Mouse (Mus musculus) liver, embryonic 11.5 days (tissue): ENCODE data around the gene Slc39a13. TPM values are rescaled to one million over a fixed set of nuclear protein-coding genes. Genes with fewer than 3 reads are reported as not detected.
"Not testable (repeated sequence)": the region's sequence is repeated elsewhere in the genome, so short reads cannot be mapped to it uniquely, and the experiment has no call there.

Experiments used
- ATAC-seq: fragments of 200-750 bp; cut with Nextera tagmentation; replicated peaks from 2 replicates; pipeline ENCODE4 v1.8.0; 2017; ENCODE audit warnings: moderate number of reproducible peaks, mild to moderate bottlenecking, moderate TSS enrichment, moderate library complexity; ENCODE audit not compliant: low FRiP score
- DNase-seq: peaks from one replicate; pipeline ENCODE4 v3.0.0-alpha.2; 2017; ENCODE audit warnings: low spot score
- H3K27ac ChIP-seq: fragments of 300-500 bp; sonication (generic); 2 replicates; pipeline ENCODE4 v1.5.1; 2014; ENCODE audit warnings: mild to moderate bottlenecking, low read depth, low read length, control low read depth
- H3K27me3 ChIP-seq: fragments of 300-500 bp; sonication (generic); replicated peaks from 2 replicates; pipeline ENCODE4 v1.6.1; 2014; ENCODE audit warnings: low read length, mixed read lengths; ENCODE audit not compliant: control insufficient read depth, insufficient read depth
- H3K36me3 ChIP-seq: fragments of 300-500 bp; sonication (generic); 2 replicates; pipeline ENCODE4 v1.6.1; 2014; ENCODE audit warnings: mild to moderate bottlenecking, low read length, moderate library complexity, mixed read lengths; ENCODE audit not compliant: control insufficient read depth, insufficient read depth
- H3K4me1 ChIP-seq: fragments of 300-500 bp; sonication (generic); replicated peaks from 2 replicates; pipeline ENCODE4 v1.6.1; 2014; ENCODE audit warnings: low read length, mixed read lengths; ENCODE audit not compliant: control insufficient read depth, insufficient read depth
- H3K4me2 ChIP-seq: fragments of 300-500 bp; sonication (generic); 2 replicates; pipeline ENCODE4 v1.6.1; 2014; ENCODE audit warnings: mild to moderate bottlenecking, control low read depth, moderate library complexity
- H3K4me3 ChIP-seq: fragments of 300-500 bp; sonication (generic); 2 replicates; pipeline ENCODE4 v1.5.1; 2014; ENCODE audit warnings: low read depth, low read length, control low read depth
- H3K9ac ChIP-seq: fragments of 300-500 bp; sonication (generic); 2 replicates; pipeline ENCODE4 v1.6.1; 2014; ENCODE audit warnings: low read depth, low read length, control low read depth
- H3K9me3 ChIP-seq: fragments of 300-500 bp; sonication (generic); 2 replicates; pipeline ENCODE4 v1.6.1; 2016; ENCODE audit warnings: low read length, inconsistent platforms, mixed read lengths; ENCODE audit not compliant: control insufficient read depth
- WGBS: fragments of 180-500 bp; shearing (Covaris S2); extraction: QIAGEN DNeasy Blood & Tissue Kit; methylation state at CpG from one replicate; pipeline ENCODE4 v1.1.7; 2014; 5-methylcytosine and 5-hydroxymethylcytosine counted together
- polyA plus RNA-seq: library from polyadenylated mRNA; unstranded; fragments of >200 nt; fragmentation: Nextera tagmentation; extraction: Ambion mirVana; gene quantifications from 2 replicates; pipeline ENCODE4 v1.2.1, GENCODE M21; 2014

Slc39a13 gene
- polyA plus RNA-seq, 1 experiment from 2014 or later: 19.6 TPM

DNA sequence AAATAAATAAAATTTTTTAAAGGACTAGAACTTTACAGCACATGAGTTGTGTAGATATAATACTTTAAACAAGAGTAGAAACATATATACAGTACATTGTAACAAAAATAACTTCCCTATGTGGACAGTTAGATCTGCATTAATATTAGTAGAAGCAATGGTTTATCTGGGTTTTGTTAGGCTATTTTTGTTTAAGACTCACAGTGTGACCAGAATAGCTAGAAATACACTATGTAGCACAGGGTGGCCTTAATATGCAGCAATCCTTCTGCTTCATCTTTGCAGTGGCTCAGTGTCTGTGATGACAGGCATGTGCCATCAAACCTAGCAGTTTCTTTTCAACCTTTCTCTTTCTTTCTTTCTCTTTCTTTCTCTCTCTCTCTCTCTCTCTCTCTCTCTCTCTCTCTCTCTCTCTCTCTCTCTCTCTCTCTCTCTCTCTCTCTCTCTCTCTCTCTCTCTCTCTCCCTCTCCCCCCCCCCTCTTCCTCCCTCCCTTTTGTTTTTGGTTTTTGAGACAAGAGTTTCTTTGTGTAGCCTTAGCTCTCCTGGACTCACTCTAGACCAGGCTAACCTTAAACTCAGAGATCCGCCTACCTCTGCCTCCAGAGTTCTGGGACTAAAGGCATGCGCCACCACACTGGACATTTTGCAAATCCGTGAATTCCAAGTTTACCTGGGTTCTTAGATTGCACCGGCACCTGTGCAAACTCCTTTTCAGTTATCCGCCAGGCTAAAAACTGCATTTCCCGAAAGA is 16.9 kb downstream of the Slc39a13 start:
- DNase-seq: no peak
- no peaks in the 10 kb centered on the region for H3K27me3 ChIP-seq
- peaks cover 16% of the 10 kb centered on the region for H3K4me1 ChIP-seq
- H3K27ac ChIP-seq: peak overlapping the region; percentile 81
- H3K4me2 ChIP-seq: peak overlapping the region; percentile 93
- peaks cover 26% of the 10 kb centered on the region for H3K36me3 ChIP-seq
- H3K9ac ChIP-seq: peak overlapping the region; percentile 90
- 0% methylated on average over 6 of the region's 6 CpGs for WGBS
- no peaks in the 10 kb centered on the region for H3K9me3 ChIP-seq
- H3K4me3 ChIP-seq: peak overlapping the region; percentile 96
- ATAC-seq: peak; percentile 50

DNA sequence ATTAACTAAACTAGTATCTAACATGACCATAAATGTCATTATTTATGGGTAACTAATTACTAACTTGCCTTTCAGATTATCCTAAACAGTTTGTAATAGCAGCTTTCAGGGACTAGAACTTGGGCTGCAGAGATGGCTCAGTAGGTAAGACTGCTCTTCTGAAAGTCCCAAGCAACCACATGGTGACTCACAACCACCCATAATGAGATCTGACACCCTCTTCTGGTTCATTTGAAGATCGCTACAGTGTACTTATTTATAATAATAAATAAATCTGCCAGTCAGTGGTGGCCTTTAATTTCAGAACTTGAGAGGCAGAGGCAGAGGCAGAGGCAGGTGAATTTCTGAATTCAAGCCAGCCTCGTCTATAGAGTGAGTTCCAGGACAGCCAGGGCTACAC is 17.5 kb downstream of the Slc39a13 start:
- WGBS: 50% methylated on average over 2 of the region's 2 CpGs
- H3K4me3 ChIP-seq: peak overlapping the region; percentile 96; the same call in 1 of the 2 replicates
- peaks cover 24% of the 10 kb centered on the region for H3K36me3 ChIP-seq
- H3K27me3 ChIP-seq: no peaks in the 10 kb centered on the region
- H3K27ac ChIP-seq: no peak overlapping the region
- no peak overlapping the region for H3K9ac ChIP-seq
- ATAC-seq: no peak
- no peak for DNase-seq
- peaks cover 16% of the 10 kb centered on the region for H3K4me1 ChIP-seq
- no peaks in the 10 kb centered on the region for H3K9me3 ChIP-seq
- H3K4me2 ChIP-seq: peak overlapping the region; percentile 93

DNA sequence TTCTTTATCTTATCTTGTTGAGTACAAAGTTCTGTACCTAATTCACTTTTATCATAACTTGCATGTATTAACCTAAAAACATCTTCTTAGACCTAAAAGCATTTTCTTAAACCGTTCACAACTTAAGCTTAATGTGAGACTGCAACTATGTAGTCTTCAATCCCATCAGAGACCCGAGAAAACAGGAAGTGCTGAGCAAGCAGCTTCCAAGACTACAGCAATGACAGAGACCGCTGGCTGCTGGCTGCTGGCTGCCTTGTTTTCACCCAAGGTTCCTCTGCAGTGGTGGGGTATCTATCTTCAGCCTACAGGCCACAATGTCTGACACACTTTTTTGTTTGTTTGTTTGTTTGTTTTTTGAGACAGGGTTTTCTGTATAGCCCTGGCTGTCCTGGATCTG is 18.3 kb downstream of the Slc39a13 start:
- ATAC-seq (no peak), DNase-seq (no peak)
- Histone ChIP-seq H3K9ac (no peak overlapping the region), H3K4me1 (peaks cover 17% of the 10 kb centered on the region), H3K9me3 (no peaks in the 10 kb centered on the region), H3K4me3 (no peak overlapping the region), H3K27ac (no peak overlapping the region), H3K27me3 (no peaks in the 10 kb centered on the region), H3K36me3 (peaks cover 19% of the 10 kb centered on the region), H3K4me2 (no peak overlapping the region)
- 52% methylated on average over 3 of the region's 3 CpGs for WGBS

DNA sequence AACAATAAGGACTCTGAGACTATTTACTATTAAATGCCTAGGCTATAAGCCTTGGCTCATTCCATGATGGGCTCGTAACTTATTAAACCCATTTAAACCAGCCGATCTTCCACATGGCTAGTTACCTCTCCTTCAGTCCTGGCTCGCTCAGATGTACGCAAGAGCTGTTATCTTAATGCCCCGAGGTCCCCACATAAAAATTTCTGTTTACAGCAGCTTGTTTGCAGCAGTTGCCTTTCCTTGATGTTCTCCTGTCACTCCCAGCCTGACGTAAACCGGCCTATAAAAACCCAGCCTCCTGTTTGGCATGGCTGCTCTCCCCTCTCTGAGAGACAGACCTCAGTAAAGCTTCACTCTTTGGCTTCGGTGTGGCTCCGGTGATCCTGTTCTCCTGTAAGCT is 22.9 kb downstream of the Slc39a13 start:
- DNase-seq: no peak
- Histone ChIP-seq H3K27me3 (no peaks in the 10 kb centered on the region), H3K27ac (no peak overlapping the region), H3K4me2 (no peak overlapping the region), H3K9ac (no peak overlapping the region), H3K36me3 (no peaks in the 10 kb centered on the region), H3K4me3 (no peak overlapping the region), H3K4me1 (peaks cover 21% of the 10 kb centered on the region), H3K9me3 (no peaks in the 10 kb centered on the region)
- ATAC-seq: no peak
- WGBS: 77% methylated on average over 9 of the region's 9 CpGs

DNA sequence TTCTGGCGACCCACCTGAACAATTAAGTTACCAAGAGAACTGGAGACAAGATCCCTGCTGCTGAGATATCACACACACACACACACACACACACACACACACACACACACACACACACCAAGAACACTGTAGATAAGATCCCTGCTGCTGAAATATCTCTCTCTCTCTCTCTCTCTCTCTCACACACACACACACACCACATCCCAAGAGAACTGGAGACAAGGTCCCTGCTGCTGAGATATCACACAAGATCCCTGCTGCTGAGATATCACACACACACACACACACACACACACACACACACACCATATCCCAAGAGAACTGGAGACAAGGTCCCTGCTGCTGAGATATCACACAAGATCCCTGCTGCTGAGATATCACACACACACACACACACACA is 24.4 kb downstream of the Slc39a13 start:
- H3K27me3 ChIP-seq, H3K4me3 ChIP-seq, DNase-seq, H3K9ac ChIP-seq, H3K36me3 ChIP-seq, H3K9me3 ChIP-seq, H3K4me2 ChIP-seq: not testable (repeated sequence)
- peak; percentile 72 for ATAC-seq
- 56% methylated on average over 1 of the region's 1 CpGs for WGBS
- H3K4me1 ChIP-seq: peaks cover 20% of the 10 kb centered on the region
- peak overlapping the region; percentile 59 for H3K27ac ChIP-seq

DNA sequence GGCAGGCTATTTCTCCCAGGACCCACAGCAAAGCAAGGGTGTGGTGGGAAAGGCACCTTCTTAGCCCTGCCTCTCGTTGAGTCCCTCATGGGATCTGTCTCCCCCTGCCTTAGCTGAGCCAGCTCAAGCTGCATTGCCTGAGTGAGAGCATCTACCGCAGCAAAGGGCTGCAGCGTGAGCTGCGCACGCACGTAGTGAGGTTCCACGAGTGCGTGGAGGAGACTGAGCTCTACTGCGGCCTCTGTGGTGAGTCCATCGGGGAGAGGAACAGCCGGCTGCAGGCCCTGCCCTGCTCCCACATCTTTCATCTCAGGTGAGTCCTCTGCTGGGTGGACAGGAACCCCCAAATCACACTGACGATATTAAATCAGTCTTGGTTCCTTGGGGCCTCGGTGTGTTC is 25.5 kb downstream of the Slc39a13 start:
- peaks cover 20% of the 10 kb centered on the region for H3K4me1 ChIP-seq
- ATAC-seq (no peak), DNase-seq (no peak)
- H3K4me3 ChIP-seq: no peak overlapping the region
- no peaks in the 10 kb centered on the region for H3K27me3 ChIP-seq
- WGBS: 79% methylated on average over 13 of the region's 13 CpGs
- no peak overlapping the region for H3K9ac ChIP-seq
- H3K36me3 ChIP-seq: no peaks in the 10 kb centered on the region
- H3K4me2 ChIP-seq: no peak overlapping the region
- no peaks in the 10 kb centered on the region for H3K9me3 ChIP-seq
- H3K27ac ChIP-seq: no peak overlapping the region

DNA sequence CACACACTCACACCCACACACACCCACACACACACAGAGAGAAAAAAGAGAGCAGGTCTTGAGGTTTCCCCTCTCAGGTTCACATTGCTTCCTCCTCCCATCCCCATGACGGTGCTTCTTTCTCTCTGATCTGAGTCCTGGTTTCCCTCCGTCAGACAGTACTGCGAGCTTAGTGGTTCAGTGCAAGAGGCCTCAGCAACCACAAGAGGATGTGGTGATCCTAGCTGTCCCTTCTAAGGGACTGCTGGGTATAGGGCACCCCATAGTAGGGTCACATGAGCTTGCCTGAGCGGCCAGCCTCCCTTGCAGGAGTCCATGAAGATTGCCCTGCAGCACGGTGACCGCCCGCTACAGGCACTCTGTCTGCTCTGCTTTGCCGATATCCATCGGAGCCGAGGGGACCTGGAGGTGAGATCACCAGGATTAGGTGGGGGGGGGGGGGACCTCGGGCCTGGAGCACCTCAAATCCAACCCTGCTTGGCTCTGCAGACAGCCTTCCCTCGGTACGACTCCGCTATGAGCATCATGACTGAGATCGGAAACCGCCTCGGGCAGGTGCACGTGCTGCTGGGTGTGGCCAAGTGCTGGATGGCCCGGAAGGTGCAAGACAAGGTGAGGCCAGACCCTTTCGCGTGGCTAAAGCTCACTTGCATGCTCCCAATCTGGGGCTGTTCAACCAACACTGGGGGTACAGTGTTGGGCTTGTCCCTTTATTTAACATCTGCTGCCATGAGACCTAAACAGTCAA is 27.4 kb downstream of the Slc39a13 start:
- Histone ChIP-seq H3K36me3 (no peaks in the 10 kb centered on the region), H3K9me3 (no peaks in the 10 kb centered on the region), H3K4me2 (0 out of 2 replicates have a peak overlapping the region, but pooled peaks have one; percentile 15), H3K9ac (no peak overlapping the region), H3K27ac (no peak overlapping the region), H3K4me3 (no peak overlapping the region), H3K4me1 (peaks cover 20% of the 10 kb centered on the region), H3K27me3 (no peaks in the 10 kb centered on the region)
- no peak for DNase-seq
- WGBS: 60% methylated on average over 21 of the region's 21 CpGs
- peak; percentile 15; the same call in 1 of the 2 replicates for ATAC-seq

DNA sequence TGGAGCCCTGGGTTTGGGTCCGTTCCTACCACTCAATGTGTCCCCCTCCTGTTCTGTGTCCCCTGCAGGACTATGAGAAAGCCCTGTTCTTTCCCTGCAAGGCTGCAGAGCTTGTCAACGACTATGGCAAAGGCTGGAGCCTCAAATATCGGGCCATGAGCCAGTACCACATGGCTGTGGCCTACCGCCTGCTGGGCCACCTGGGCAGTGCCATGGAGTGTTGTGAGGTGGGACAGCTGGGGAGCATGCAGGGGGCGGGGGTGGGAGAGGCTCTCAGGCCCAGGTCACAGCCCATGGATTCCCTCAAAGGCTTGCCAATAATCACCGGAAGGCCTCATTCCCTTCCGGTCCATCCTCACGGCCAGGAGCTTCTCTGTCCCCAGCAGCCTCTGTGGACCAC is 28.4 kb downstream of the Slc39a13 start:
- no peak overlapping the region for H3K27ac ChIP-seq
- ATAC-seq: no peak
- no peak overlapping the region for H3K9ac ChIP-seq
- DNase-seq: no peak
- H3K36me3 ChIP-seq: no peaks in the 10 kb centered on the region
- H3K9me3 ChIP-seq: no peaks in the 10 kb centered on the region
- H3K4me1 ChIP-seq: peaks cover 18% of the 10 kb centered on the region
- H3K4me2 ChIP-seq: no peak overlapping the region
- H3K27me3 ChIP-seq: no peaks in the 10 kb centered on the region
- H3K4me3 ChIP-seq: no peak overlapping the region
- 76% methylated on average over 8 of the region's 8 CpGs for WGBS
